In the genomic region with DNA sequence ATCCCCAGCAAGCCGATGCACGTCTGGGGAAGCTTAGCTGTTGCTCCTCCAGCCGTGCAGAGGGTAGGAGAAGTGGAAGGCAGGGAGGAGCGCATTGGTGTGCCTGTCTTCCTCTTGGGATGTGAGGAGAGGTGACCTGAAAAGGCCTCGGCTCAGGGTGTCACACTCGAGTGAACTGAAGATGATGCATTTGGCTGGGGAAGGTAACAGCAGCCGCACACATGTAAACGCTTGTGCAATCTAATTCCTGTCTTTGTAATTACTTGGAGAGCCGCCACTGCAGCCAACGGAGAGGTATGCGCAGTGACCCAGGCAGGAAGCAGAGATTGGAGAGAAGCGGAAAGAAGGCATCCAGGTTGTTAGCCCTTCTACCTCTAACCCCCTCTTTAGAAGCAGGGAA, we compare ENCODE assay signal across 17 mouse cellular contexts.
A peak's percentile ranks its signal among the peaks of the same experiment; 100 is the strongest.
DNase-seq lines count a peak whose midpoint lies in the region; ATAC-seq lines count a peak whose summit lies in the region.
"Had no signal": no experiment of that assay in that cellular context is flagged by ENCODE, and none has a peak within 500 bp of the region (broad histone marks: within the 10 kb centered on the region; RNA-seq: fewer than 3 reads in every experiment).

No protein-coding gene starts in this region.

- H3K36me3 ChIP-seq in embryonic facial prominence, embryonic 13.5 days: peaks cover 11% of the 10 kb centered on the region; the same call in 1 of the 2 replicates
- H3K36me3 ChIP-seq in kidney, embryonic 15.5 days: peaks cover under 1% of the 10 kb centered on the region; the same call in 1 of the 2 replicates
- H3K36me3 ChIP-seq in stomach, embryonic 14.5 days (ENCODE audit: control insufficient read depth, insufficient read depth, low read length): no peaks in the 10 kb centered on the region; the same call in 1 of the 2 replicates
- H3K36me3 ChIP-seq in heart, embryonic 10.5 days: 0 out of 2 replicates have a peak, but pooled peaks cover under 1% of the 10 kb centered on the region
- H3K36me3 ChIP-seq: heart, embryonic 15.5 days; stomach, embryonic 15.5 days had no signal

- ATAC-seq in embryonic facial prominence, embryonic 13.5 days (ENCODE audit: insufficient number of reproducible peaks, insufficient read depth, low FRiP score, low TSS enrichment, low read depth): no peak
- peak; percentile 47; the same call in 1 of the 2 replicates for ATAC-seq in kidney, embryonic 15.5 days (replicated peaks; ENCODE audit: low FRiP score)
- ATAC-seq in stomach, embryonic 14.5 days (ENCODE audit: insufficient number of reproducible peaks, insufficient read depth, low FRiP score, low read depth): no peak
- ATAC-seq: CD4-positive, CD25-positive, alpha-beta regulatory T cell, adult 4 months had no signal

- peaks cover 66% of the 10 kb centered on the region for H3K4me1 ChIP-seq in embryonic facial prominence, embryonic 13.5 days
- H3K4me1 ChIP-seq in kidney, embryonic 15.5 days: peaks cover 27% of the 10 kb centered on the region
- H3K4me1 ChIP-seq in stomach, embryonic 14.5 days (ENCODE audit: control insufficient read depth, insufficient read depth, low read length): no peaks in the 10 kb centered on the region; the same call in 1 of the 2 replicates
- H3K4me1 ChIP-seq in heart, embryonic 10.5 days: peaks cover 22% of the 10 kb centered on the region

- no peaks in the 10 kb centered on the region for H3K27me3 ChIP-seq in embryonic facial prominence, embryonic 13.5 days
- no peaks in the 10 kb centered on the region for H3K27me3 ChIP-seq in kidney, embryonic 15.5 days
- H3K27me3 ChIP-seq in stomach, embryonic 14.5 days (ENCODE audit: control insufficient read depth, insufficient read depth, low read length): no peaks in the 10 kb centered on the region
- no peaks in the 10 kb centered on the region for H3K27me3 ChIP-seq in heart, embryonic 10.5 days (ENCODE audit: insufficient read depth, poor library complexity, severe bottlenecking)
- H3K27me3 ChIP-seq: heart, embryonic 15.5 days; stomach, embryonic 15.5 days had no signal

- H3K9me3 ChIP-seq in embryonic facial prominence, embryonic 13.5 days: no peaks in the 10 kb centered on the region
- no peaks in the 10 kb centered on the region for H3K9me3 ChIP-seq in kidney, embryonic 15.5 days (replicated peaks)
- H3K9me3 ChIP-seq in stomach, embryonic 14.5 days (ENCODE audit: control insufficient read depth, low read depth, low read length): no peaks in the 10 kb centered on the region
- no peaks in the 10 kb centered on the region for H3K9me3 ChIP-seq in heart, embryonic 10.5 days
- H3K9me3 ChIP-seq: forebrain, embryonic 10.5 days; heart, embryonic 15.5 days; stomach, embryonic 15.5 days had no signal

- H3K9ac ChIP-seq in embryonic facial prominence, embryonic 13.5 days: no peak overlapping the region
- H3K9ac ChIP-seq in kidney, embryonic 15.5 days: no peak overlapping the region
- no peak overlapping the region for H3K9ac ChIP-seq in stomach, embryonic 14.5 days (replicated peaks; ENCODE audit: low read depth, low read length)
- H3K9ac ChIP-seq: heart, embryonic 15.5 days; hindbrain, embryonic 14.5 days; stomach, embryonic 15.5 days had no signal

- WGBS in embryonic facial prominence, embryonic 13.5 days: 55% methylated on average over 12 of the region's 12 CpGs
- WGBS in kidney, embryonic 15.5 days: 30% methylated on average over 12 of the region's 12 CpGs
- WGBS in stomach, embryonic 14.5 days: 40% methylated on average over 12 of the region's 12 CpGs
- WGBS in heart, embryonic 10.5 days: 82% methylated on average over 12 of the region's 12 CpGs

- peak; percentile 38 for DNase-seq in lung, postnatal 36 days
- no peak for DNase-seq in lung, postnatal 14 days
- DNase-seq in spleen, postnatal 14 days (ENCODE audit: low spot score in 2 of 2): no peak
- DNase-seq in heart, embryonic 10.5 days (ENCODE audit: low spot score): no peak
- DNase-seq in right cerebral cortex, postnatal 36 days (ENCODE audit: low spot score in 2 of 2): no peak
- DNase-seq: cerebellum, adult 2 months; thymus, postnatal 36 days had no signal

- H3K4me2 ChIP-seq in embryonic facial prominence, embryonic 13.5 days: no peak overlapping the region
- no peak overlapping the region for H3K4me2 ChIP-seq in kidney, embryonic 15.5 days
- H3K4me2 ChIP-seq in stomach, embryonic 14.5 days (replicated peaks; ENCODE audit: low read depth, low read length): no peak overlapping the region
- H3K4me2 ChIP-seq: heart, embryonic 15.5 days; hindbrain, embryonic 14.5 days; liver, embryonic 11.5 days; midbrain, embryonic 11.5 days; stomach, embryonic 15.5 days had no signal

- peak overlapping the region; percentile 68 for H3K27ac ChIP-seq in embryonic facial prominence, embryonic 13.5 days
- no peak overlapping the region for H3K27ac ChIP-seq in kidney, embryonic 15.5 days
- 0 out of 2 replicates have a peak overlapping the region, but pooled peaks have one; percentile 10 for H3K27ac ChIP-seq in stomach, embryonic 14.5 days (ENCODE audit: low read length)
- no peak overlapping the region for H3K27ac ChIP-seq in heart, embryonic 10.5 days
- H3K27ac ChIP-seq: forebrain, embryonic 10.5 days; heart, embryonic 15.5 days; hindbrain, embryonic 14.5 days; stomach, embryonic 15.5 days had no signal

- no peak overlapping the region for H3K4me3 ChIP-seq in embryonic facial prominence, embryonic 13.5 days
- no peak overlapping the region for H3K4me3 ChIP-seq in kidney, embryonic 15.5 days (replicated peaks)
- H3K4me3 ChIP-seq in stomach, embryonic 14.5 days (ENCODE audit: low read depth, low read length): no peak overlapping the region
- H3K4me3 ChIP-seq in heart, embryonic 10.5 days: no peak overlapping the region
- H3K4me3 ChIP-seq: forebrain, embryonic 10.5 days; heart, embryonic 15.5 days; stomach, embryonic 15.5 days had no signal

Comparison
In these comparisons a context has a peak if more than half of its experiments do, and no peak if none do; other contexts are left out.
1. H3K27ac ChIP-seq: peak in embryonic facial prominence, embryonic 13.5 days (single experiment) and stomach, embryonic 14.5 days (single experiment); none in kidney, embryonic 15.5 days (single experiment) and heart, embryonic 10.5 days (single experiment).